Mouse (Mus musculus) lung, embryonic 14.5 days (tissue): ENCODE results near the gene Parp8. TPM values are rescaled to one million over a fixed set of nuclear protein-coding genes. Genes with fewer than 3 reads are reported as not detected.

Experiments
- ATAC-seq: fragments of 200-750 bp; cut with Nextera tagmentation; 2 replicates; pipeline ENCODE4 v1.8.0; 2017; ENCODE audit warnings: mild to moderate bottlenecking, moderate TSS enrichment, moderate library complexity; ENCODE audit not compliant: insufficient read depth
- DNase-seq: peaks from one replicate; pipeline ENCODE4 v3.0.0-alpha.2; 2015
- H3K27ac ChIP-seq: fragments of 300-500 bp; sonication (generic); 2 replicates; pipeline ENCODE4 v1.5.1; 2014; ENCODE audit warnings: low read depth, mild to moderate bottlenecking, moderate library complexity
- H3K27me3 ChIP-seq: fragments of 300-500 bp; sonication (generic); 2 replicates; pipeline ENCODE4 v1.6.1; 2014; ENCODE audit warnings: low read length, control low read depth; ENCODE audit not compliant: insufficient read depth
- H3K36me3 ChIP-seq: fragments of 300-500 bp; sonication (generic); 2 replicates; pipeline ENCODE4 v1.6.1; 2014; ENCODE audit warnings: control low read depth; ENCODE audit not compliant: insufficient read depth
- H3K4me1 ChIP-seq: fragments of 300-500 bp; sonication (generic); 2 replicates; pipeline ENCODE4 v1.6.1; 2014; ENCODE audit warnings: antibody characterized with exemption, control low read depth; ENCODE audit not compliant: insufficient read depth
- H3K4me2 ChIP-seq: fragments of 300-500 bp; sonication (generic); 2 replicates; pipeline ENCODE4 v1.6.1; 2014; ENCODE audit warnings: mild to moderate bottlenecking
- H3K4me3 ChIP-seq: fragments of 300-500 bp; sonication (generic); 2 replicates; pipeline ENCODE4 v1.5.1; 2014; ENCODE audit warnings: low read depth, low read length
- H3K9ac ChIP-seq: fragments of 300-500 bp; sonication (generic); 2 replicates; pipeline ENCODE4 v1.6.1; 2014
- H3K9me3 ChIP-seq: fragments of 300-500 bp; sonication (generic); 2 replicates; pipeline ENCODE4 v1.6.1; 2016; ENCODE audit warnings: low read depth, low read length, control low read depth
- CTCF ChIP-seq: IDR thresholded peaks from 2 replicates; pipeline ENCODE4 v1.5.1; 2016; ENCODE audit warnings: antibody characterized with exemption, low read depth
- WGBS: fragments of 180-500 bp; shearing (Covaris S2); extraction: QIAGEN DNeasy Blood & Tissue Kit; methylation state at CpG from one replicate; pipeline ENCODE4 v1.1.7; 2014; 5-methylcytosine and 5-hydroxymethylcytosine counted together
- polyA plus RNA-seq: library from polyadenylated mRNA; unstranded; fragments of >200 nt; fragmentation: Nextera tagmentation; extraction: Ambion mirVana; gene quantifications from 2 replicates; pipeline ENCODE4 v1.2.1, GENCODE M21; 2014

The Parp8 gene
- polyA plus RNA-seq, 1 experiment from 2014 or later: 12.8 TPM

DNA sequence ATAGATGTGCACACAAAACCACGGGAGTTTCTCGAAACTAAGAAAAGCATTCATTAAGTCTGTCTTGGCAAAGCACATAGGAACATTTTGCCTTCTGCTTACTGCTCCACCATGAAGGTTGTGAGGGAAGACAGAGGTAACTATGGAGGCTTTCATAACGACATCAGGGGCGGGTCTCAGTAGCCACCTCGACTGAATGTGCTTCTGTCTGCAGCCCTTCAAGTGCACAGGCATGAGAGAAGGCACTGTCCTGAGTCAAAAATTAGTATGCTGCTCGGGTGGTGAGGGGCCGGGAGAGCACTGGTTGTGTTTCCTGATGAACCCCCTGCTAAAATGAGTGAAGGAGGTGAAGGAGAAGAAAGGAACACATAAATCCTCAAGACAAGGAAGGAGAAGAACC lies 51.8 kb downstream of the Parp8 start:
- Histone ChIP-seq H3K27me3 (no peaks in the 10 kb centered on the region), H3K9ac (no peak overlapping the region), H3K4me3 (no peak overlapping the region), H3K4me2 (no peak overlapping the region), H3K36me3 (no peaks in the 10 kb centered on the region), H3K9me3 (no peaks in the 10 kb centered on the region), H3K4me1 (no peaks in the 10 kb centered on the region), H3K27ac (no peak overlapping the region)
- DNase-seq (no peak), ATAC-seq (no peak)
- WGBS: 76% methylated on average over 7 of the region's 7 CpGs
- TF ChIP-seq CTCF: no peak

DNA sequence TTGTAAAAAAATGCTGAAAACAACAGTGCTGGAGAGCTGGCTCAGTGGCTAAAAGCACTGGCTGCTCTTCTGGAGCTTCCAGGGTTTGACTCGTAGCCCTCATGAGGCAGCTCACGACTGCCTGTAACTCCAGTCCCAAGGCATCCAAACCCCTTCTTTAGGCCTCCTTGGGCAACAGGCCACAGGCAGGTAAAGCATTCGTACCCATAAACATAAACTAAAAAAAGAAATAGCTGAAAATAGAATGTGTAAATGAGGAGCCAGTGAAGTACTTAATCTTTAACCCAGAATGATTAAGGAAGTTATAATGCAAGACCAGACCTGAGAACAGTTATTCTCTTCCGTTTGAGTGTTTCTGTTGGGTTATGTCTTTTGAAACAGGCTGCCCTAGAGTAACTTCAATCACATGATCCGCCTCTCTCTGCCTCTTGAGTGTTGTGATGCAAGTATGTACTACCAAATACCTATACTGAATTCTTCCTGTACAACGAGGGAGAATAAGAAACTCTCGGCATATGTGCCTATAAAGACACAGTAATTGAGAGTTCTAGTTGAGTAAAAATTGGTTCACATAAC lies 53.2 kb downstream of the Parp8 start:
- H3K4me2 ChIP-seq: no peak overlapping the region
- 80% methylated on average over 7 of the region's 7 CpGs for WGBS
- no peak overlapping the region for H3K4me3 ChIP-seq
- no peaks in the 10 kb centered on the region for H3K27me3 ChIP-seq
- no peaks in the 10 kb centered on the region for H3K9me3 ChIP-seq
- H3K36me3 ChIP-seq: no peaks in the 10 kb centered on the region
- ATAC-seq: no peak
- no peak overlapping the region for H3K9ac ChIP-seq
- DNase-seq: no peak
- no peaks in the 10 kb centered on the region for H3K4me1 ChIP-seq
- no peak for TF ChIP-seq CTCF
- H3K27ac ChIP-seq: no peak overlapping the region

DNA sequence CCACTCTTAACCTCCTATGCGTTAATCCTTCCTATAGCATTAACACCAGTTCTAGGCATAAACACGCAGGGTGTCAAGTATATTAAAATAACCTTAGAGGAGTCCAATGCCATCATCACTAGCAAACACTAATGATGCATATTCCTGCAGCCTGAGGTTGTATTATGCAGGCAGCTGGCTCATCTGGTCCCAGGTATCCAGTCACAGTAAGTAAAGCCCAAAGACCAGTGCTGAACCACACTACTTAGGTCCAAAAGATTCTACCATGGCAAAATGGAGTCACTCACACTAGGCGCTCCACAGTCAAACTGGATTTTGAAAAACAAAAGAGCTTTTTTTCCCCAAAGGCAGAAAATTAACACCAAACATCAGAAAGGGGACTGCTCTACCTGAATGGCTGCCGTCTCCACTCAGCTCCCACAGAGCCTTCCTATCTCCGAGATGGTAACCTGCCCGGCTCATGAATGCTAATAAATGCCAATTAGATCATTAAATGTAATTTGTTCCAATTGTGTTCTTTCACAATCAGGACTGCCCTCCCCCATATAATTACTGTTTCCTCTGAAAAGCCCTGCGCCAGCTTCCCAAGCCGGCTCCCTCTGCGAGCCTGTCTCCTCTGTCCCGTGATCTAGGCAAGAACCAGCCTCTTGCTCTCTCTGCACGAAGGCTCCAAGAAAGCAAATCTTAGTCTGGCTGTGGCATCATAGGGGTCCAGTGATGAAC lies 54.5 kb downstream of the Parp8 start:
- no peak overlapping the region for H3K27ac ChIP-seq
- H3K4me3 ChIP-seq: no peak overlapping the region
- no peak overlapping the region for H3K9ac ChIP-seq
- ATAC-seq: no peak
- no peak for TF ChIP-seq CTCF
- WGBS: 86% methylated on average over 11 of the region's 11 CpGs
- no peaks in the 10 kb centered on the region for H3K4me1 ChIP-seq
- no peak overlapping the region for H3K4me2 ChIP-seq
- no peaks in the 10 kb centered on the region for H3K36me3 ChIP-seq
- no peaks in the 10 kb centered on the region for H3K9me3 ChIP-seq
- H3K27me3 ChIP-seq: no peaks in the 10 kb centered on the region
- DNase-seq: no peak

DNA sequence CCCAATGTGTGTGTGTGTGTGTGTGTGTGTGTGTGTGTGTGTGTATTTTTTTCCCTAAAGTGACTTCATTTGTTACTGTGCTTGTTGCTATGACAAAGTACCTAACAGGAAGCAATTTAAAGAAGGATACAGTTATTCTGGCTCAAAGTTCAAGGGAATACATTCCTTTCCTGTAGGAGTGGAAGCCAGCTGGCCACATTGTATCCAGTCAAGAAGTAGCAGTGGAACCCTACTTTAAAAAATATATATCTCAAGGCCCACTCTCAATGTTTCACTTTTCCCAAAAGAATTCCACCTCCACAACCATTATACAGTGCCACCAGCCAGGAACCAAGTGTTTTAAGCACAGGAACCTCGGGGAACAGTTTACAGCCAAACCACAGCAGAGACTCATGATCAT lies 55.7 kb downstream of the Parp8 start:
- Histone ChIP-seq H3K9ac (no peak overlapping the region), H3K27me3 (no peaks in the 10 kb centered on the region), H3K9me3 (no peaks in the 10 kb centered on the region), H3K27ac (no peak overlapping the region), H3K36me3 (no peaks in the 10 kb centered on the region), H3K4me3 (no peak overlapping the region), H3K4me2 (no peak overlapping the region), H3K4me1 (no peaks in the 10 kb centered on the region)
- DNase-seq: no peak
- 90% methylated on average over 1 of the region's 1 CpGs for WGBS
- no peak for ATAC-seq
- TF ChIP-seq CTCF: no peak

DNA sequence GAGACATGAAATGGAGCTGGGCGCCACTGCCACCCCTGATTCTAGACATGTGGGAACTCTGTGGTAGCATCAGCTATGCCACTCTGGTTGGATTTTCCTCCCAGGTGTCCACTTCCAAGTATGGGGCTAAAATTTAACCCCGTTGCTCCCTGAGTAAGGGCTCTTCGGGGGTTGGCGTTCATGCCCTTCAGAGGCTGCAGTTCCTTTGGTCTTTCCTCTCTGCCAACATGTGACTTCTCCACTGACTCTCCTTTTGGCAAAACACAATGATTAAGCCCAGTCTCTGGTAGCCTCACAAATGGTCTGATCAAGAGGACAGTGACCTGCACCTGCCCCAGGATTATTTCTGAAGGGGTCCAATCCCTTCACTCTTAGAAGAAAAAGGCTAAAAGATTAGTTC lies 56.4 kb downstream of the Parp8 start:
- ATAC-seq (no peak), DNase-seq (no peak)
- Histone ChIP-seq H3K9me3 (no peaks in the 10 kb centered on the region), H3K4me2 (no peak overlapping the region), H3K27ac (no peak overlapping the region), H3K36me3 (no peaks in the 10 kb centered on the region), H3K4me1 (no peaks in the 10 kb centered on the region), H3K9ac (no peak overlapping the region), H3K4me3 (no peak overlapping the region), H3K27me3 (no peaks in the 10 kb centered on the region)
- TF ChIP-seq CTCF: no peak
- 92% methylated on average over 4 of the region's 4 CpGs for WGBS

DNA sequence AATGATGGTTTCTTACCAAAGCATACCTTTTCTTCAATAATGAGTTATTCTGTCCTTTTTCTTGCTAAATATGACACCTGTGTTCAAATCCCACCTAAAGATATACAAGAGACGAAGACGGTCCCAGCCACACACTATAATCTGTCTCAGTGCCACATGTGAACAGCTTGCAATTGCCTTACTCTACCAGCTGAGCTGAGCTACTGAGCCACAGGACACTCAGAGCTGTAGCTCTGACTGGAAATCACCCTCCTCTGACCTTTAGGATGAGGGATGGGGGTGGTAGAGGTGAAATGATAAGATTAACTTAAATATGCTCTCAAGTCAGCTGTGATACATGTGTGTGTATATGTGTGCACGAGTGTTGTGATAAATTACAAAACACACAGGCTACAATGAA lies 57.9 kb downstream of the Parp8 start:
- DNase-seq (no peak), ATAC-seq (no peak)
- Histone ChIP-seq H3K27me3 (no peaks in the 10 kb centered on the region), H3K9ac (no peak overlapping the region), H3K36me3 (no peaks in the 10 kb centered on the region), H3K9me3 (no peaks in the 10 kb centered on the region), H3K4me3 (no peak overlapping the region), H3K4me2 (no peak overlapping the region), H3K27ac (no peak overlapping the region), H3K4me1 (no peaks in the 10 kb centered on the region)
- TF ChIP-seq CTCF: no peak
- WGBS: 71% methylated on average over 3 of the region's 3 CpGs

DNA sequence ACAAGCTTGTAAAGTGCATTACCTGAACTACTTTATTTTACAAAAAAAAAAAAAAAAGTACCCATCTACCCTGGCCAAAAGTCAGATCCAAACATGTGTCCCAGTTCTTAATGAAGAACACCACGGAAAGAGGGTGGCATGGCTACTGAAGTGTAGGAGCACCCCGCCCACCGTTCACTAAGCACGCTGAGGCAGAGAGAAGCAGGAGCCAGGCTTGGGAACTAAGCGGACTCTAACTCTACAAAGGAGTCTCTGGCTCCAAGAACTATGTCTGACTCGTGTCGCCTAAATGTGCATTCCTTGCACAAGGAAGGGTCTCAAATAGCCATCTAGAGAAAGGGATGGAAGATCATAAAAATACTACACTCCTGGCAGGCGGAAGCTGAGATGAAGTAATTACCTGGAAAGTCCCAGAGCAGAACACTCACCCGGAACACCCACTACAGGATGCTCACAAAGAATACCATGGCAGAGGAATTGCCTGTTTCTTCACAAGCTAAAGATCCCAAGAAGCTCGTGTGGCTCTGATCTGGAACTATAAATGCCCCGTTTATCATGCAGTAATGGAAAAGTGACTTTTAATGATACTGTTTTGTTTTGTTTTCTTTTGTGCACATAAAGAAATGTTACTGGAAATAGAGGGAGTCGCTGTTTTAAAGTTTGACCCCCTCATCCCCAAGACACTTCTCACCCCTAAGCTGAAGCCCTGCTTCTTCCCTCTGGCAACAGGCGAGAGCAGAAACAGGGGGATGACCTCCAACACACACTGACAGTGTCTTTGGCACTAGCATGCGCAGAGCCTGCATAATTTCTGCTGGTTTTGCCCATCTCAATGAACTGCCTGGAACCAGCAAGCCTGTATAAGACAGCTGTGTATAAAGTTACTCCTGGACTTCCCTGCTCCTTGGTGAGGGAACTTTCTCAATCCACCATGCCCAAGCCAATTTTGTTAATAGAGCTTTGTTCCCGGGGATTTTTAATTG lies 62.6 kb downstream of the Parp8 start:
- DNase-seq (no peak), ATAC-seq (no peak)
- Histone ChIP-seq H3K4me2 (no peak overlapping the region), H3K36me3 (no peaks in the 10 kb centered on the region), H3K9ac (no peak overlapping the region), H3K27ac (no peak overlapping the region), H3K4me3 (no peak overlapping the region), H3K27me3 (no peaks in the 10 kb centered on the region), H3K4me1 (no peaks in the 10 kb centered on the region), H3K9me3 (no peaks in the 10 kb centered on the region)
- TF ChIP-seq CTCF: no peak
- 73% methylated on average over 15 of the region's 15 CpGs for WGBS
